Mouse (Mus musculus) heart, adult 8-10 months (tissue): ENCODE data around the gene Itgbl1. TPM values are rescaled to one million over a fixed set of nuclear protein-coding genes. Genes with fewer than 3 reads are reported as not detected.
A peak's percentile ranks its signal among the peaks of the same experiment; 100 is the strongest.
"Not testable (repeated sequence)": the region's sequence is repeated elsewhere in the genome, so short reads cannot be mapped to it uniquely, and the experiment has no call there.

Source experiments
- DNase-seq: peaks from one replicate; pipeline ENCODE4 v3.0.0; 2022; ENCODE audit warnings: low spot score
- total RNA-seq, 4 experiments: library from RNA; stranded (reverse); gene quantifications; 2 replicates each; pipeline ENCODE4 v1.2.4; 2022

Itgbl1 gene
- total RNA-seq = 1 to 10 TPM; 1.7 to 5.2 (median 3.4) TPM

- DNase-seq = peak; percentile 31
These were observed at the start of gene Itgbl1 for GRCm38 (mm10) chr14:123659921-123660385. Gene Itgbl1 (plus strand): TSS chr14:123659971.

GRCm38 (mm10) chr14:123622969-123623368 is 36.8 kb upstream of the Itgbl1 start:
- DNase-seq = no peak

- DNase-seq = no peak
These were observed 33.1 kb upstream of the Itgbl1 start, which contains the start of gene Nalcn for GRCm38 (mm10) chr14:123626501-123627179. Gene Nalcn (minus strand): TSS chr14:123627144.

GRCm38 (mm10) chr14:123627180-123627562 is 32.6 kb upstream of the Itgbl1 start:
- no peak for DNase-seq

GRCm38 (mm10) chr14:123661091-123661491 is 1.3 kb downstream of the Itgbl1 start:
- no peak for DNase-seq

- DNase-seq = no peak
These were observed 2.6 kb downstream of the Itgbl1 start for GRCm38 (mm10) chr14:123662386-123662785.

GRCm38 (mm10) chr14:123663206-123663605 is 3.4 kb downstream of the Itgbl1 start:
- no peak for DNase-seq

- no peak for DNase-seq
These were observed 4.7 kb downstream of the Itgbl1 start for GRCm38 (mm10) chr14:123664451-123664850.

- DNase-seq = not testable (repeated sequence)
These were observed 11.3 kb downstream of the Itgbl1 start for GRCm38 (mm10) chr14:123671076-123671475.

- no peak for DNase-seq
These were observed 18.3 kb downstream of the Itgbl1 start for GRCm38 (mm10) chr14:123678091-123678490.

GRCm38 (mm10) chr14:123714751-123715150 is 55.0 kb downstream of the Itgbl1 start:
- DNase-seq = no peak

GRCm38 (mm10) chr14:123742055-123742454 is 82.3 kb downstream of the Itgbl1 start:
- DNase-seq = no peak

GRCm38 (mm10) chr14:123751017-123751416 is 91.2 kb downstream of the Itgbl1 start:
- DNase-seq = no peak

- DNase-seq = no peak
These were observed 99.8 kb downstream of the Itgbl1 start for GRCm38 (mm10) chr14:123759534-123759933.

GRCm38 (mm10) chr14:123760079-123760478 is 100.3 kb downstream of the Itgbl1 start:
- DNase-seq = no peak

- no peak for DNase-seq
These were observed 142.0 kb downstream of the Itgbl1 start for GRCm38 (mm10) chr14:123801744-123802143.

- no peak for DNase-seq
These were observed 177.9 kb downstream of the Itgbl1 start for GRCm38 (mm10) chr14:123837662-123838061.

- no peak for DNase-seq
These were observed 184.1 kb downstream of the Itgbl1 start for GRCm38 (mm10) chr14:123843675-123844425.

GRCm38 (mm10) chr14:123864531-123864930 is 204.8 kb downstream of the Itgbl1 start:
- no peak for DNase-seq

GRCm38 (mm10) chr14:123865779-123866726 is 206.3 kb downstream of the Itgbl1 start:
- no peak for DNase-seq

GRCm38 (mm10) chr14:123927903-123928302 is 268.1 kb downstream of the Itgbl1 start:
- DNase-seq = no peak

- no peak for DNase-seq
These were observed 306.8 kb downstream of the Itgbl1 start for GRCm38 (mm10) chr14:123966531-123966930.
